Mouse (Mus musculus) ovary, postnatal 36 days (tissue): ENCODE data around the gene Tars2.

Experiments
- DNase-seq: peaks from one replicate; pipeline ENCODE4 v3.0.0; 2022; ENCODE audit warnings: low spot score, mixed read lengths

The Tars2 gene

GRCm38 (mm10) chr3:95734092-95734702 lies 25.8 kb downstream of the Tars2 start:
- DNase-seq = no peak

GRCm38 (mm10) chr3:95732744-95733521 lies 27.1 kb downstream of the Tars2 start:
- DNase-seq = peak; percentile 48

GRCm38 (mm10) chr3:95732297-95732696 lies 27.7 kb downstream of the Tars2 start:
- DNase-seq = no peak

- no peak for DNase-seq
These were observed 28.2 kb downstream of the Tars2 start for GRCm38 (mm10) chr3:95731802-95732201.

- no peak for DNase-seq
These were observed 29.6 kb downstream of the Tars2 start for GRCm38 (mm10) chr3:95730431-95730830.

- no peak for DNase-seq
These were observed 31.1 kb downstream of the Tars2 start for GRCm38 (mm10) chr3:95728906-95729305.

GRCm38 (mm10) chr3:95726696-95727358 lies 33.2 kb downstream of the Tars2 start:
- DNase-seq = no peak

- no peak for DNase-seq
These were observed 34.1 kb downstream of the Tars2 start for GRCm38 (mm10) chr3:95725863-95726262.

GRCm38 (mm10) chr3:95722386-95722785 lies 37.6 kb downstream of the Tars2 start:
- DNase-seq = no peak

- DNase-seq = no peak
These were observed 41.9 kb downstream of the Tars2 start for GRCm38 (mm10) chr3:95718153-95718552.

GRCm38 (mm10) chr3:95716075-95716474 lies 43.9 kb downstream of the Tars2 start:
- DNase-seq = no peak

- no peak for DNase-seq
These were observed 50.0 kb downstream of the Tars2 start for GRCm38 (mm10) chr3:95709967-95710366.

GRCm38 (mm10) chr3:95709044-95709443 lies 51.0 kb downstream of the Tars2 start:
- no peak for DNase-seq

- no peak for DNase-seq
These were observed 52.5 kb downstream of the Tars2 start for GRCm38 (mm10) chr3:95707497-95707896.

GRCm38 (mm10) chr3:95706273-95706672 lies 53.7 kb downstream of the Tars2 start:
- DNase-seq = no peak

- no peak for DNase-seq
These were observed 55.4 kb downstream of the Tars2 start for GRCm38 (mm10) chr3:95704612-95705011.

- DNase-seq = no peak
These were observed 56.7 kb downstream of the Tars2 start for GRCm38 (mm10) chr3:95703276-95703675.

GRCm38 (mm10) chr3:95701877-95702540 lies 58.0 kb downstream of the Tars2 start:
- peak; percentile 80 for DNase-seq

GRCm38 (mm10) chr3:95701085-95701484 lies 58.9 kb downstream of the Tars2 start:
- DNase-seq = no peak

- DNase-seq = no peak
These were observed 59.7 kb downstream of the Tars2 start for GRCm38 (mm10) chr3:95700233-95700681.

GRCm38 (mm10) chr3:95698286-95698685 lies 61.7 kb downstream of the Tars2 start:
- DNase-seq = no peak

GRCm38 (mm10) chr3:95696360-95696759 lies 63.6 kb downstream of the Tars2 start:
- no peak for DNase-seq
